Mouse (Mus musculus): ENCODE data around the gene Myh14. TPM values are rescaled to one million over a fixed set of nuclear protein-coding genes. Genes with fewer than 3 reads are reported as not detected.
"Not testable (repeated sequence)": the region's sequence is repeated elsewhere in the genome, so short reads cannot be mapped to it uniquely, and the experiment has no call there.

Gene Myh14
- polyA plus RNA-seq (2015; fragmentation: Nextera tagmentation; extraction: Ambion mirVana) = 28.1 and 28.4 TPM in 2 replicates

GRCm38 (mm10) chr7:44670803-44671202 lies at the start of gene Myh14:
TSS of gene Myh14 (minus strand) at chr7:44670843.
- H3K4me1 ChIP-seq (replicated peaks; ENCODE audit: control insufficient read depth, insufficient read depth) = no peaks in the 10 kb centered on the region
- peak within 1 kb of the TSS; percentile 47 for H3K4me2 ChIP-seq (replicated peaks; ENCODE audit: low read depth)
- H3K9ac ChIP-seq (ENCODE audit: low read length) = peak within 1 kb of the TSS; percentile 35; the same call in 1 of the 2 replicates
- peak; percentile 96 for DNase-seq (ENCODE audit: low spot score)
- peak within 1 kb of the TSS; percentile 17; the same call in 1 of the 2 replicates for H3K4me3 ChIP-seq (ENCODE audit: low read depth, low read length)
- H3K36me3 ChIP-seq (ENCODE audit: control insufficient read depth, insufficient read depth, low read length) = no peaks in the 10 kb centered on the region
- H3K27ac ChIP-seq (replicated peaks) = no peak within 1 kb of the TSS; the same call in 1 of the 2 replicates
- TF ChIP-seq CTCF (IDR thresholded peaks at IDR 0.05; ENCODE audit: low read depth) = no peak
- no peak for TF ChIP-seq EP300 (optimal IDR thresholded peaks at IDR 0.05)
- peak; percentile 92 for ATAC-seq (ENCODE audit: low FRiP score, low TSS enrichment)
- H3K9me3 ChIP-seq (ENCODE audit: control insufficient read depth, low read length) = no peaks in the 10 kb centered on the region
- WGBS = under 1% methylated on average over 23 of the region's 23 CpGs
- no peaks in the 10 kb centered on the region for H3K27me3 ChIP-seq (ENCODE audit: control insufficient read depth, insufficient read depth, low read length)

GRCm38 (mm10) chr7:44709881-44710280 lies 39.2 kb upstream of the Myh14 start:
- DNase-seq (ENCODE audit: low spot score) (no peak), ATAC-seq (ENCODE audit: low FRiP score, low TSS enrichment) (no peak)
- H3K27me3 ChIP-seq (ENCODE audit: control insufficient read depth, insufficient read depth, low read length) = no peaks in the 10 kb centered on the region
- no peak overlapping the region for H3K4me2 ChIP-seq (replicated peaks; ENCODE audit: low read depth)
- H3K27ac ChIP-seq (replicated peaks) = no peak overlapping the region
- WGBS = 83% methylated on average over 5 of the region's 5 CpGs
- TF ChIP-seq EP300 (optimal IDR thresholded peaks at IDR 0.05) (no peak), CTCF (IDR thresholded peaks at IDR 0.05; ENCODE audit: low read depth) (peak; percentile 7; the same call in 1 of the 2 replicates)
- no peaks in the 10 kb centered on the region for H3K4me1 ChIP-seq (replicated peaks; ENCODE audit: control insufficient read depth, insufficient read depth)
- H3K9ac ChIP-seq (ENCODE audit: low read length) = no peak overlapping the region
- no peaks in the 10 kb centered on the region for H3K36me3 ChIP-seq (ENCODE audit: control insufficient read depth, insufficient read depth, low read length)
- no peaks in the 10 kb centered on the region for H3K9me3 ChIP-seq (ENCODE audit: control insufficient read depth, low read length)
- no peak overlapping the region for H3K4me3 ChIP-seq (ENCODE audit: low read depth, low read length)

GRCm38 (mm10) chr7:44708574-44708973 lies 37.9 kb upstream of the Myh14 start, which contains the start of gene Izumo2:
TSS of gene Izumo2 (plus strand) at chr7:44708742.
- H3K4me1 ChIP-seq (replicated peaks; ENCODE audit: control insufficient read depth, insufficient read depth) = no peaks in the 10 kb centered on the region
- no peaks in the 10 kb centered on the region for H3K36me3 ChIP-seq (ENCODE audit: control insufficient read depth, insufficient read depth, low read length)
- no peak within 1 kb of the TSS for H3K27ac ChIP-seq (replicated peaks)
- no peak within 1 kb of the TSS for H3K4me2 ChIP-seq (replicated peaks; ENCODE audit: low read depth)
- no peak within 1 kb of the TSS for H3K4me3 ChIP-seq (ENCODE audit: low read depth, low read length)
- DNase-seq (ENCODE audit: low spot score) (no peak), ATAC-seq (ENCODE audit: low FRiP score, low TSS enrichment) (0 out of 2 replicates have a peak, but pooled peaks have one; percentile 24)
- 78% methylated on average over 14 of the region's 14 CpGs for WGBS
- TF ChIP-seq EP300 (optimal IDR thresholded peaks at IDR 0.05) = no peak
- no peak for TF ChIP-seq CTCF (IDR thresholded peaks at IDR 0.05; ENCODE audit: low read depth)
- no peak within 1 kb of the TSS for H3K9ac ChIP-seq (ENCODE audit: low read length)
- no peaks in the 10 kb centered on the region for H3K27me3 ChIP-seq (ENCODE audit: control insufficient read depth, insufficient read depth, low read length)
- H3K9me3 ChIP-seq (ENCODE audit: control insufficient read depth, low read length) = no peaks in the 10 kb centered on the region

- H3K27ac ChIP-seq (replicated peaks) = not testable (repeated sequence)
- 82% methylated on average over 5 of the region's 6 CpGs for WGBS
Observed at GRCm38 (mm10) chr7:44708093-44708492, 37.5 kb upstream of the Myh14 start.

GRCm38 (mm10) chr7:44707169-44707675 lies 36.6 kb upstream of the Myh14 start:
- Histone ChIP-seq H3K27ac (replicated peaks) (no peak overlapping the region), H3K9me3 (ENCODE audit: control insufficient read depth, low read length) (no peaks in the 10 kb centered on the region), H3K4me1 (replicated peaks; ENCODE audit: control insufficient read depth, insufficient read depth) (no peaks in the 10 kb centered on the region), H3K27me3 (ENCODE audit: control insufficient read depth, insufficient read depth, low read length) (no peaks in the 10 kb centered on the region), H3K9ac (ENCODE audit: low read length) (no peak overlapping the region), H3K36me3 (ENCODE audit: control insufficient read depth, insufficient read depth, low read length) (no peaks in the 10 kb centered on the region), H3K4me2 (replicated peaks; ENCODE audit: low read depth) (no peak overlapping the region), H3K4me3 (ENCODE audit: low read depth, low read length) (no peak overlapping the region)
- TF ChIP-seq CTCF (IDR thresholded peaks at IDR 0.05; ENCODE audit: low read depth) (no peak), EP300 (optimal IDR thresholded peaks at IDR 0.05) (no peak)
- ATAC-seq (ENCODE audit: low FRiP score, low TSS enrichment) (no peak), DNase-seq (ENCODE audit: low spot score) (no peak)
- WGBS = 84% methylated on average over 5 of the region's 5 CpGs

More at GRCm38 (mm10) chr7:44708093-44708492, 37.5 kb upstream of the Myh14 start:
- DNase-seq (ENCODE audit: low spot score); ATAC-seq (ENCODE audit: low FRiP score, low TSS enrichment); H3K36me3 ChIP-seq (ENCODE audit: control insufficient read depth, insufficient read depth, low read length); H3K27me3 ChIP-seq (ENCODE audit: control insufficient read depth, insufficient read depth, low read length); H3K4me2 ChIP-seq (replicated peaks; ENCODE audit: low read depth); H3K9me3 ChIP-seq (ENCODE audit: control insufficient read depth, low read length); H3K4me1 ChIP-seq (replicated peaks; ENCODE audit: control insufficient read depth, insufficient read depth); H3K4me3 ChIP-seq (ENCODE audit: low read depth, low read length); H3K9ac ChIP-seq (ENCODE audit: low read length): not testable (repeated sequence)

GRCm38 (mm10) chr7:44706322-44706721 lies 35.7 kb upstream of the Myh14 start:
- no peaks in the 10 kb centered on the region for H3K4me1 ChIP-seq (replicated peaks; ENCODE audit: control insufficient read depth, insufficient read depth)
- DNase-seq (ENCODE audit: low spot score) = no peak
- no peak overlapping the region for H3K9ac ChIP-seq (ENCODE audit: low read length)
- no peaks in the 10 kb centered on the region for H3K27me3 ChIP-seq (ENCODE audit: control insufficient read depth, insufficient read depth, low read length)
- ATAC-seq (ENCODE audit: low FRiP score, low TSS enrichment) = no peak
- no peak overlapping the region for H3K27ac ChIP-seq (replicated peaks)
- TF ChIP-seq EP300 (optimal IDR thresholded peaks at IDR 0.05) = no peak
- 0 out of 2 replicates have a peak, but pooled peaks have one; percentile 4 for TF ChIP-seq CTCF (IDR thresholded peaks at IDR 0.05; ENCODE audit: low read depth)
- no peaks in the 10 kb centered on the region for H3K36me3 ChIP-seq (ENCODE audit: control insufficient read depth, insufficient read depth, low read length)
- H3K4me2 ChIP-seq (replicated peaks; ENCODE audit: low read depth) = no peak overlapping the region
- H3K9me3 ChIP-seq (ENCODE audit: control insufficient read depth, low read length) = no peaks in the 10 kb centered on the region
- H3K4me3 ChIP-seq (ENCODE audit: low read depth, low read length) = no peak overlapping the region
